Mouse (Mus musculus): Measurements from ENCODE around the gene Evx2.

- TF ChIP-seq GATA1 (IDR thresholded peaks at IDR 0.05; ENCODE audit: low read length): no peak
- TF ChIP-seq TAL1 (IDR thresholded peaks at IDR 0.05; ENCODE audit: low read length): no peak
These were observed 30.4 kb upstream of the Evx2 start for GRCm38 (mm10) chr2:74689574-74690337.
